Mouse (Mus musculus) lung, adult 18-20 months (tissue): Measurements from ENCODE around the gene Angptl4.

ENCODE experiments used
- DNase-seq, 2 experiments: peaks; one replicate each; pipeline ENCODE4 v3.0.0; 2022; ENCODE audit warnings: mixed read lengths in 2 of 2

Angptl4 gene

GRCm38 (mm10) chr17:33804205-33804604 is 22.6 kb upstream of the Angptl4 start:
- DNase-seq, result peak; percentile 53 to 65

GRCm38 (mm10) chr17:33802221-33802620 is 20.6 kb upstream of the Angptl4 start:
- no peak for DNase-seq

- no peak for DNase-seq
Measured at GRCm38 (mm10) chr17:33799277-33799676, 17.6 kb upstream of the Angptl4 start.

GRCm38 (mm10) chr17:33798306-33798705 is 16.7 kb upstream of the Angptl4 start:
- DNase-seq, result no peak

GRCm38 (mm10) chr17:33788732-33789131 is 7.1 kb upstream of the Angptl4 start:
- DNase-seq, result no peak

- no peak for DNase-seq
Measured at GRCm38 (mm10) chr17:33786375-33786774, 4.7 kb upstream of the Angptl4 start.

GRCm38 (mm10) chr17:33784939-33785338 is 3.3 kb upstream of the Angptl4 start:
- DNase-seq, result peak in 1 of 2 experiments; percentile 15

- DNase-seq, result peak; percentile 88 to 91
Measured at GRCm38 (mm10) chr17:33783408-33783807, 1.8 kb upstream of the Angptl4 start.

- DNase-seq, result no peak
Measured at GRCm38 (mm10) chr17:33782067-33782466, 437 bp upstream of the Angptl4 start.

GRCm38 (mm10) chr17:33780431-33780830 is 1.2 kb downstream of the Angptl4 start:
- DNase-seq, result peak; percentile 62 to 67

GRCm38 (mm10) chr17:33779967-33780295 is 1.7 kb downstream of the Angptl4 start:
- no peak for DNase-seq

- DNase-seq, result peak; percentile 94 to 96
Measured at GRCm38 (mm10) chr17:33779271-33779966, 2.2 kb downstream of the Angptl4 start.

- DNase-seq, result no peak
Measured at GRCm38 (mm10) chr17:33775287-33775686, 6.3 kb downstream of the Angptl4 start.

- no peak for DNase-seq
Measured at GRCm38 (mm10) chr17:33774573-33775155, 7.0 kb downstream of the Angptl4 start.

GRCm38 (mm10) chr17:33773871-33774572 is 7.6 kb downstream of the Angptl4 start:
- DNase-seq, result no peak

- no peak for DNase-seq
Measured at GRCm38 (mm10) chr17:33773426-33773825, 8.2 kb downstream of the Angptl4 start.

- DNase-seq, result no peak
Measured at GRCm38 (mm10) chr17:33771617-33772016, 10.0 kb downstream of the Angptl4 start.

GRCm38 (mm10) chr17:33766389-33766788 is 15.2 kb downstream of the Angptl4 start:
- DNase-seq, result no peak

GRCm38 (mm10) chr17:33760255-33761165 is 21.1 kb downstream of the Angptl4 start, which contains the start of gene Rab11b:
Gene Rab11b (minus strand): TSS chr17:33760530.
- DNase-seq, result peak; percentile 100

GRCm38 (mm10) chr17:33759767-33760254 is 21.8 kb downstream of the Angptl4 start:
- DNase-seq, result peak; percentile 95 to 97

- DNase-seq, result peak; percentile 48 to 62
Measured at GRCm38 (mm10) chr17:33757231-33757630, 24.4 kb downstream of the Angptl4 start.

- DNase-seq, result peak; percentile 68 to 72
Measured at GRCm38 (mm10) chr17:33756108-33756790, 25.4 kb downstream of the Angptl4 start.
